Mouse (Mus musculus) midbrain, embryonic 10.5 days (tissue): ENCODE results near the gene Nup210. TPM values are rescaled to one million over a fixed set of nuclear protein-coding genes. Genes with fewer than 3 reads are reported as not detected.
"Not testable (repeated sequence)": the region's sequence is repeated elsewhere in the genome, so short reads cannot be mapped to it uniquely, and the experiment has no call there.

Experiments used
- DNase-seq: peaks from one replicate; pipeline ENCODE4 v3.0.0-alpha.2; 2017; ENCODE audit warnings: low spot score
- H3K27ac ChIP-seq: fragments of 300-500 bp; sonication (generic); replicated peaks from 2 replicates; pipeline ENCODE4 v1.5.1; 2016; ENCODE audit warnings: mild to moderate bottlenecking
- H3K27me3 ChIP-seq: fragments of 300-500 bp; sonication (generic); 2 replicates; pipeline ENCODE4 v1.6.1; 2016; ENCODE audit warnings: low read depth, mild to moderate bottlenecking; ENCODE audit not compliant: poor library complexity, severe bottlenecking
- H3K36me3 ChIP-seq: fragments of 300-500 bp; sonication (generic); 2 replicates; pipeline ENCODE4 v1.6.1; 2016; ENCODE audit warnings: mild to moderate bottlenecking, moderate library complexity
- H3K4me1 ChIP-seq: fragments of 300-500 bp; sonication (generic); 2 replicates; pipeline ENCODE4 v1.6.1; 2016
- H3K4me3 ChIP-seq: fragments of 300-500 bp; sonication (generic); 2 replicates; pipeline ENCODE4 v1.5.1; 2016; ENCODE audit warnings: mild to moderate bottlenecking, moderate library complexity
- H3K9me3 ChIP-seq: fragments of 300-500 bp; sonication (generic); replicated peaks from 2 replicates; pipeline ENCODE4 v1.6.1; 2016; ENCODE audit warnings: mild to moderate bottlenecking
- WGBS: fragments of 180-500 bp; shearing (Covaris S2); methylation state at CpG from one replicate; pipeline ENCODE4 v1.1.7; 2016; 5-methylcytosine and 5-hydroxymethylcytosine counted together
- polyA plus RNA-seq: library from polyadenylated mRNA; unstranded; fragments of >200 nt; fragmentation: Nextera tagmentation; extraction: Ambion mirVana; gene quantifications from 2 replicates; pipeline ENCODE4 v1.2.1, GENCODE M21; 2016

Nup210 gene
- polyA plus RNA-seq, 1 experiment from 2014 or later: 26.2 TPM

DNA sequence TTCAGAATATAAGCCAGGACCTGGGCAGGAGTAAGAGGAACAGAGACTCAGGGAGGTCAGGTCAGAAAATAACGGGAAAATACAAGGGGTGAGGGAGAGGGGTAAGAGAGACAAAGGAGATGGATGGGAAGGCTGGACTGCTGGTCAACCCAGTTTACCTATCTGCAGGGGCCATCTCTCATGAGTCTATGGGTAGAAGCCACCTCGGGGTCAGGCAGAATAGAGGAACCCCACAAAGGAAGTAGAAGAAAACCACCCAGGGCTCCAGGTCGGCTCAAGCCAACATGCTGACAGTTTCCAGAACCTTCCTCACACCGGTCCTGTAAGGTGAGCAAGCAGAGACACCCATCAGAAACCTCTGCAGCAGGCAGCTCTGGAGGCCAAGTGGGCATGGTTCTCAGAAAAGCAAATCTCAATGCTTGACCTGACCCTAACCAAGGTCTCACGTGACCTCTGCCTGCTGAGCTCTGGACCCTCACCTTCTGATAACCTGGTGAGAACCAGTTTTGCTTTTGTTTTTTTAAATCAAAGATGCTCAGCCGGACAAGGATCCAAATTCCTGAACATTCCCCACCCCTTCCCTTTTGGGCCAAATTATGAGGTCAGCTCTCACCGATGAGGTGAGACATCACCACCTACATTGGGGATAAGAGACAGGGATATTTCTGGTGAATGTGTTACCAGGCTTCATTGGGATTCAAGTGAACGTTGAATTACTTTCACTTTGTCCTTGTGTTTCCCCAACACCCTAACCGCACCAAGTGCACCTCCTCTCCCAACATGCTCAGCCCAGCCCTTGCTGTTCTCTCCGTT lies 5.3 kb downstream of the Nup210 start:
- H3K4me1 ChIP-seq: peaks cover 24% of the 10 kb centered on the region
- no peak for DNase-seq
- no peak overlapping the region for H3K27ac ChIP-seq
- no peaks in the 10 kb centered on the region for H3K9me3 ChIP-seq
- peaks cover 7% of the 10 kb centered on the region; the same call in 1 of the 2 replicates for H3K27me3 ChIP-seq
- peaks cover 8% of the 10 kb centered on the region; the same call in 1 of the 2 replicates for H3K36me3 ChIP-seq
- no peak overlapping the region for H3K4me3 ChIP-seq
- WGBS: 87% methylated on average over 10 of the region's 10 CpGs

GRCm38 (mm10) chr6:91110323-91111020 lies 6.2 kb downstream of the Nup210 start:
- Histone ChIP-seq H3K4me3 (no peak overlapping the region), H3K9me3 (no peaks in the 10 kb centered on the region), H3K27ac (no peak overlapping the region), H3K36me3 (peaks cover 9% of the 10 kb centered on the region; the same call in 1 of the 2 replicates), H3K4me1 (peaks cover 16% of the 10 kb centered on the region), H3K27me3 (no peaks in the 10 kb centered on the region)
- 84% methylated on average over 13 of the region's 13 CpGs for WGBS
- no peak for DNase-seq

- Histone ChIP-seq H3K4me3 (no peak overlapping the region), H3K27me3 (no peaks in the 10 kb centered on the region), H3K4me1 (peaks cover 6% of the 10 kb centered on the region), H3K27ac (no peak overlapping the region), H3K9me3 (no peaks in the 10 kb centered on the region), H3K36me3 (peaks cover 12% of the 10 kb centered on the region; the same call in 1 of the 2 replicates)
- DNase-seq: no peak
These were observed 7.1 kb downstream of the Nup210 start for GRCm38 (mm10) chr6:91109489-91109888.

DNA sequence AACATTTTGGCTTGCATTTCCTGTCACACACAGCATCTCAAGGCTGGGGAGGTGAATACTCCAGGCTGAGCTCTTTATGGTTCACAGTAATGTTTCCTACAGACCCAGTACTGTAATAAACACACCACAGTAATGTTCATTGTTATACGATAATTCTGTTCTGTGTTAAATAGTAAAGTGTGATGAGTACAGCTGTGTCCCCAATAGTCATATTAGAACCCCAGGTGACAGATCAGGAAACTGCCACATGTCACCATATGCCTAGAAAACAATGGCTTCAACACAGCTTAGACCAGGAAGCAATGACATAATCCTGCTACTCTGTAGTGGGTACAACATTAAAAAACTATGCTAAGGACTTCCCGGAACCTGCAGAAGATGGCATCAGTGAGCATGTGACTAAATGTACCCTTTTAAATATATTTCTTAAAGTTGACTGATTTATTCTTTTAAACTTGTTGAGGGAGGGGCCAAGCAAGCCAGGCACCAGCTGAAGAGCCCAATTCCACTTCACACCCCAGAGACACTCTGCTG lies 7.6 kb downstream of the Nup210 start:
- no peak for DNase-seq
- Histone ChIP-seq H3K4me1 (peaks cover 5% of the 10 kb centered on the region; the same call in 1 of the 2 replicates), H3K9me3 (no peaks in the 10 kb centered on the region), H3K27ac (no peak overlapping the region), H3K27me3 (no peaks in the 10 kb centered on the region), H3K4me3 (no peak overlapping the region), H3K36me3 (peaks cover 12% of the 10 kb centered on the region; the same call in 1 of the 2 replicates)
- WGBS: 94% methylated on average over 2 of the region's 2 CpGs

DNA sequence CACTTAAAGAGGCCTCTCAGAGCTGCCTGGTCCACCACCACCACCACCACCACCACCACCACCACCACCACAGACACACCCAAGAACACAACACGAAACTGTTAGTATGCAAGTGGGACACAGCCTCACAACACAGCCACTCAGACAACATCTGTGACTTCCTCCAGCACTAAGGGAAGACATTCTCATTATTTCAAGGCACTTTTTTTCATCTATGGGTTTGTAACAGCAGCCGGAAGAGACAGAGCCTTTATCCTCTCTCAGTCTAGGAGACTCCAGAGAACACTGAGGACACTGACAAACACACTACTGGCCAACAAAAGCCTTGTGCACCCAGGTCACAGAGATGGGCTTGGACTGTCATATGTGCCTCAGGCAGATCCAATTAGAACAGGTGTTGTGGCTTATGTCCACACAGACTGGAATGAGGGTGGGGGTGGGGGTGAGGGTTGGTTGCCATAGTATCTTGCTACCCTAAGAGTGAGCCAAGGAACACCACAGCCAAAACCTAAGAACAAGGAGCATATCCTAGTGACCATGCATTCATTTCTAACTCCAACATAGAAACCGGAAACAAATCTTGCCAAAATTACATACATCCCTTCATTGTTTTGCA lies 8.2 kb downstream of the Nup210 start:
- no peaks in the 10 kb centered on the region for H3K9me3 ChIP-seq
- no peaks in the 10 kb centered on the region for H3K27me3 ChIP-seq
- no peak overlapping the region for H3K27ac ChIP-seq
- H3K36me3 ChIP-seq: peaks cover 12% of the 10 kb centered on the region; the same call in 1 of the 2 replicates
- peaks cover 5% of the 10 kb centered on the region; the same call in 1 of the 2 replicates for H3K4me1 ChIP-seq
- no peak overlapping the region for H3K4me3 ChIP-seq
- WGBS: 86% methylated on average over 3 of the region's 3 CpGs
- DNase-seq: no peak

GRCm38 (mm10) chr6:91105400-91106129 lies 11.1 kb downstream of the Nup210 start:
- no peak for DNase-seq
- WGBS: 80% methylated on average over 2 of the region's 2 CpGs
- Histone ChIP-seq H3K36me3 (0 out of 2 replicates have a peak, but pooled peaks cover 10% of the 10 kb centered on the region), H3K27ac (no peak overlapping the region), H3K4me1 (peaks cover 5% of the 10 kb centered on the region; the same call in 1 of the 2 replicates), H3K9me3 (no peaks in the 10 kb centered on the region), H3K4me3 (no peak overlapping the region), H3K27me3 (no peaks in the 10 kb centered on the region)

- Histone ChIP-seq H3K27ac (no peak overlapping the region), H3K9me3 (no peaks in the 10 kb centered on the region), H3K27me3 (no peaks in the 10 kb centered on the region), H3K4me3 (no peak overlapping the region), H3K4me1 (peaks cover 5% of the 10 kb centered on the region; the same call in 1 of the 2 replicates), H3K36me3 (0 out of 2 replicates have a peak, but pooled peaks cover 10% of the 10 kb centered on the region)
- no peak for DNase-seq
- 83% methylated on average over 3 of the region's 3 CpGs for WGBS
These were observed 11.7 kb downstream of the Nup210 start for GRCm38 (mm10) chr6:91104765-91105399.

DNA sequence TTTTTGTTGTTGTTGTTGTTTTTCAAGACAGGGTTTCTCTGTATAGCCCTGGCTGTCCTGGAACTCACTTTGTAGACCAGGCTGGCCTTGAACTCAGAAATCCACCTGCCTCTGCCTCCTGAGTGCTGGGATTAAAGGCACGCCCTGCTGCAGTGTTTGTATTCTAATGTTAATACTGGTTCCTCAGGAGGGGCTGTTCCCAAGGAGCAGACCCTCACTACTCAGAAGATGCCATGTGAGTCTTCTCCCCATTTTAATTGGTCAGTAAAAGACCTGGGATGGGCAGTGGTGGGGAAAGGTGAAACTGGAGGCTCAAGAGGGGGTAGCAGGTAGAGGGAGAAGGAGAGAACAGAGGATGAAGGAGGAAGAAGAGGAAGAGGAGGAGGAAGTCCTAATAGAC lies 13.2 kb downstream of the Nup210 start:
- H3K4me3 ChIP-seq, H3K27ac ChIP-seq, H3K27me3 ChIP-seq, DNase-seq, H3K9me3 ChIP-seq, H3K4me1 ChIP-seq: not testable (repeated sequence)
- WGBS: 77% methylated on average over 1 of the region's 1 CpGs
- H3K36me3 ChIP-seq: peaks cover 18% of the 10 kb centered on the region

GRCm38 (mm10) chr6:91100621-91101020 lies 16.0 kb downstream of the Nup210 start:
- H3K27ac ChIP-seq: no peak overlapping the region
- H3K27me3 ChIP-seq: no peaks in the 10 kb centered on the region
- no peaks in the 10 kb centered on the region for H3K9me3 ChIP-seq
- no peaks in the 10 kb centered on the region for H3K4me1 ChIP-seq
- peaks cover 46% of the 10 kb centered on the region for H3K36me3 ChIP-seq
- H3K4me3 ChIP-seq: no peak overlapping the region
- WGBS: 92% methylated on average over 5 of the region's 5 CpGs
- no peak for DNase-seq

DNA sequence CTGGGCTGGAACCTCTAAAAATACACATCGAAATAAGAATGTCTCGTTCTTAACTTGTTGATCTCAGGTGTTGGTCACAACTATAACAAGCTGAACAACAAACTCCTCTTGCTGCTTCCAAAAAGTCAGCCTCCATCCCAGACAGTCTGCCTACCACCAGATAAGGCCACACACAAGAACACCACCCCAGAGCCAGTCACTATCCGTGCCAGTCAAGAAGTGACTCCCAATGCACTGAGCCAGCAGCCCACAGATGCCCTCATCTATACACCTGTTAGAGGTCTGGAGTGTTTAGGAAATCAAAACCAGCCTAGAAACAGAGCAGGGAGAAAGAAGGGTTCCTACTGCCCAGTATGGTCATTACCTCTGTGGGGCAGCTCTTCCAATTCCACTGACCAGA lies 18.8 kb downstream of the Nup210 start:
- Histone ChIP-seq H3K4me1 (no peaks in the 10 kb centered on the region), H3K9me3 (no peaks in the 10 kb centered on the region; the same call in 1 of the 2 replicates), H3K4me3 (no peak overlapping the region), H3K27me3 (no peaks in the 10 kb centered on the region), H3K36me3 (peaks cover 65% of the 10 kb centered on the region), H3K27ac (no peak overlapping the region)
- 90% methylated on average over 3 of the region's 3 CpGs for WGBS
- no peak for DNase-seq

GRCm38 (mm10) chr6:91095072-91095601 lies 21.5 kb downstream of the Nup210 start:
- peaks cover 85% of the 10 kb centered on the region for H3K36me3 ChIP-seq
- DNase-seq: no peak

More at GRCm38 (mm10) chr6:91095072-91095601, 21.5 kb downstream of the Nup210 start:
- no peaks in the 10 kb centered on the region for H3K4me1 ChIP-seq
- H3K27me3 ChIP-seq: no peaks in the 10 kb centered on the region
- no peak overlapping the region for H3K4me3 ChIP-seq
- no peak overlapping the region for H3K27ac ChIP-seq
- WGBS: 93% methylated on average over 2 of the region's 2 CpGs
- H3K9me3 ChIP-seq: no peaks in the 10 kb centered on the region; the same call in 1 of the 2 replicates
